Mouse (Mus musculus): Measurements from ENCODE around the gene Cxcl10.
"Not testable (repeated sequence)": the region's sequence is repeated elsewhere in the genome, so short reads cannot be mapped to it uniquely, and the experiment has no call there.

Cxcl10 gene

GRCm38 (mm10) chr5:92369151-92369994, 20.7 kb upstream of the Cxcl10 start:
- DNase-seq (ENCODE audit: low read depth in 1 of 2, low spot score in 2 of 2) = no peak

- DNase-seq (ENCODE audit: low read depth in 1 of 2, low spot score in 2 of 2) = no peak
Measured at GRCm38 (mm10) chr5:92368392-92368791, 19.7 kb upstream of the Cxcl10 start.

GRCm38 (mm10) chr5:92366565-92366964, 17.9 kb upstream of the Cxcl10 start:
- no peak for DNase-seq (ENCODE audit: low read depth in 1 of 2, low spot score in 2 of 2)

- DNase-seq (ENCODE audit: low read depth in 1 of 2, low spot score in 2 of 2) = no peak
Measured at GRCm38 (mm10) chr5:92365146-92365705, 16.5 kb upstream of the Cxcl10 start.

GRCm38 (mm10) chr5:92364011-92364410, 15.3 kb upstream of the Cxcl10 start:
- no peak for DNase-seq (ENCODE audit: low read depth in 1 of 2, low spot score in 2 of 2)

- no peak for DNase-seq (ENCODE audit: low read depth in 1 of 2, low spot score in 2 of 2)
Measured at GRCm38 (mm10) chr5:92363179-92363578, 14.5 kb upstream of the Cxcl10 start.

- DNase-seq (ENCODE audit: low read depth in 1 of 2, low spot score in 2 of 2) = no peak
Measured at GRCm38 (mm10) chr5:92358767-92359455, 10.2 kb upstream of the Cxcl10 start.

- DNase-seq (ENCODE audit: low read depth in 1 of 2, low spot score in 2 of 2) = no peak
Measured at GRCm38 (mm10) chr5:92358033-92358432, 9.3 kb upstream of the Cxcl10 start.

GRCm38 (mm10) chr5:92353517-92353916, 4.8 kb upstream of the Cxcl10 start:
- peak; percentile 30 to 62 for DNase-seq (ENCODE audit: low read depth in 1 of 2, low spot score in 2 of 2)

GRCm38 (mm10) chr5:92352716-92353115, 4.0 kb upstream of the Cxcl10 start:
- DNase-seq (ENCODE audit: low read depth in 1 of 2, low spot score in 2 of 2) = not testable (repeated sequence)

GRCm38 (mm10) chr5:92349731-92350130, 1.0 kb upstream of the Cxcl10 start:
- no peak for DNase-seq (ENCODE audit: low read depth in 1 of 2, low spot score in 2 of 2)

GRCm38 (mm10) chr5:92345006-92345405, 3.7 kb downstream of the Cxcl10 start:
- DNase-seq (ENCODE audit: low read depth in 1 of 2, low spot score in 2 of 2) = no peak

GRCm38 (mm10) chr5:92340606-92341005, 8.1 kb downstream of the Cxcl10 start:
- DNase-seq (ENCODE audit: low read depth in 1 of 2, low spot score in 2 of 2) = no peak

- DNase-seq (ENCODE audit: low read depth in 1 of 2, low spot score in 2 of 2) = no peak
Measured at GRCm38 (mm10) chr5:92336743-92337142, 11.9 kb downstream of the Cxcl10 start.

GRCm38 (mm10) chr5:92332359-92332840, 16.3 kb downstream of the Cxcl10 start:
- DNase-seq (ENCODE audit: low read depth in 1 of 2, low spot score in 2 of 2) = no peak

GRCm38 (mm10) chr5:92331635-92332338, 16.9 kb downstream of the Cxcl10 start, which contains the start of gene Art3:
Gene Art3 (plus strand): TSS chr5:92331827.
- no peak for DNase-seq (ENCODE audit: low read depth in 1 of 2, low spot score in 2 of 2)

- DNase-seq (ENCODE audit: low read depth in 1 of 2, low spot score in 2 of 2) = no peak
Measured at GRCm38 (mm10) chr5:92331122-92331521, 17.6 kb downstream of the Cxcl10 start.

- no peak for DNase-seq (ENCODE audit: low read depth in 1 of 2, low spot score in 2 of 2)
Measured at GRCm38 (mm10) chr5:92327929-92328328, 20.8 kb downstream of the Cxcl10 start, which contains the start of gene Cxcl9. Gene Cxcl9 (minus strand): TSS chr5:92328079.

GRCm38 (mm10) chr5:92327367-92327766, 21.3 kb downstream of the Cxcl10 start:
- DNase-seq (ENCODE audit: low read depth in 1 of 2, low spot score in 2 of 2) = no peak

- DNase-seq (ENCODE audit: low read depth in 1 of 2, low spot score in 2 of 2) = no peak
Measured at GRCm38 (mm10) chr5:92323264-92323663, 25.4 kb downstream of the Cxcl10 start.

- no peak for DNase-seq (ENCODE audit: low read depth in 1 of 2, low spot score in 2 of 2)
Measured at GRCm38 (mm10) chr5:92322612-92323011, 26.1 kb downstream of the Cxcl10 start.

All from monocyte, adult 2 months (primary cell).